Mouse (Mus musculus): ENCODE measurements at regions not wholly inside any gene's neighbourhood (a gene's known extent, or its start where the extent isn't known, plus 50 kb on each side); places are given as distances from the start of the nearest gene placed in this dataset.

DNA sequence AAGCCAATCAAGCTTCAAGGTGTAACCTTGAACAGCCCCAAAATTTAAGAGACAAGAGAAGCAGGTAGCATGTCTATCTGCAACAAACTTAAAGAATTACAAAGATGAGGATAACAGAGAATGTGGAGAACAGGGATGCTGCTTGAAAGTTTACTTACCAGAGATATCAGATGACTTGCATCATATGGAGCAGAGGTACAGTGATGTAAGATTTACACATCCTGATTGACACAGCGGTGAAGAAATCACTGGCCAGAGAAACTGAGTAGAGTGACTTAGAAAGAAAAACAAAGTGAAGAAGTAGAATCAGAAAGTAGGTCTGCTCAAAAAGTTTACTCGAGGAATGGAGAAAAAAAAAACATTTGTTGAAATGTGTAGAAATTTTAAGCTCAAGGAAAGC is 54.6 kb upstream of the 4930523C07Rik start:
- no peak for DNase-seq (ENCODE audit: low read depth in 1 of 2, low spot score in 2 of 2)
- TF ChIP-seq POLR2A (IDR thresholded peaks at IDR 0.05; ENCODE audit: low read depth, low read length), result no peak
- no peak for TF ChIP-seq CTCF (IDR thresholded peaks at IDR 0.05; ENCODE audit: extremely low read depth, insufficient read depth, insufficient read length, insufficient replicate concordance)
- Histone ChIP-seq H3K4me1 (ENCODE audit: control insufficient read depth, insufficient read depth, insufficient read length) (peaks cover 18% of the 10 kb centered on the region), H3K27me3 (ENCODE audit: control insufficient read depth, insufficient read depth, low read length) (no peaks in the 10 kb centered on the region), H3K27ac (ENCODE audit: insufficient read depth, low read length) (no peak overlapping the region), H3K36me3 (ENCODE audit: control insufficient read depth, insufficient read depth, low read length) (peaks cover 4% of the 10 kb centered on the region; the same call in 1 of the 2 replicates), H3K4me3 (ENCODE audit: extremely low read depth, insufficient read depth, insufficient read length) (no peak overlapping the region)
- 83% methylated on average over 2 of the region's 2 CpGs for WGBS

DNA sequence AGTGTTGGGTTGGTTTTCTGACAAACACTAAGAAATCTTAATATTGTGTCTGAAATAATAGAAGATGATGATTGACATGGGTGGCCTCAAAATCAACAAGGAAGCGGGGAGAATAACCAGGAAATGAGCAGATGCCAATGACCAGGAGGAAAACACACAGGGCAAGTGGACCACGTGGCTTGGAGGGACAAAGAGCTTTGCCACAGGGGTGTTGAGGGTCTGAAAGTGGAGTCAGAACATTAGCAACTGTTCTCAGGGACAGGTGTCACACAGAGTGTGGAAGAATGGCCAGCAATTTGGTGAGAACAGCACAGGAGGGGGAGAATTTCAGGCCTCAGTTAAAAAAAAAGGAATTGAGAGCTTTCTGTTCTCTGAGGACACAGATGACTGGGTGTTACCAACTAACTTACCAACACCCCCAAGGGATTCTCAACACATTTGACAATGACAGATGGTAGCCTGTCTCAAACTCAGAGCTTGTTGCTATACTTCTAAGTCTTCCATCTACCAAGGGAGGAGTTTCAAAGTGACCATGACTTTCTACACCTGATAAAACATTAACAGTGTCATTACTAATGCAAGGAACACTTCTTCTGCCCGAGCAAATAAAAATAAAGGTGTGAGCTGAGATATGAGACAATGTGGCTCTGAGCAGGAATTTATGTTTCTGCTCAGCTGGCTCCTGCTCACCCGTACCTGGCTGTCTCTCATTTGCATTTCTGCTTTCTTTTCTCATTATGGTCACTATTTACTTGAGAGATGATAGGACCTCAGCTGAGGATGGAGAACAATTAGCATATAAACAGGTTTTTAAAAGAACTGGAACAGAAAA is 52.2 kb upstream of the 4930523C07Rik start:
- no peaks in the 10 kb centered on the region; the same call in 1 of the 2 replicates for H3K36me3 ChIP-seq (ENCODE audit: control insufficient read depth, insufficient read depth, low read length)
- WGBS, result 22% methylated on average over 4 of the region's 4 CpGs
- no peak overlapping the region for H3K4me3 ChIP-seq (ENCODE audit: extremely low read depth, insufficient read depth, insufficient read length)
- peak overlapping the region; percentile 97 for H3K27ac ChIP-seq (ENCODE audit: insufficient read depth, low read length)
- no peak; the same call in 1 of the 2 replicates for TF ChIP-seq POLR2A (IDR thresholded peaks at IDR 0.05; ENCODE audit: low read depth, low read length)
- TF ChIP-seq CTCF (IDR thresholded peaks at IDR 0.05; ENCODE audit: extremely low read depth, insufficient read depth, insufficient read length, insufficient replicate concordance), result no peak
- no peaks in the 10 kb centered on the region for H3K27me3 ChIP-seq (ENCODE audit: control insufficient read depth, insufficient read depth, low read length)
- peaks cover 21% of the 10 kb centered on the region for H3K4me1 ChIP-seq (ENCODE audit: control insufficient read depth, insufficient read depth, insufficient read length)
- DNase-seq (ENCODE audit: low read depth in 1 of 2, low spot score in 2 of 2), result peak in 1 of 2 experiments; percentile 63
